Mouse (Mus musculus): ENCODE measurements around the gene Dab1. TPM values are rescaled to one million over a fixed set of nuclear protein-coding genes. Genes with fewer than 3 reads are reported as not detected.

Dab1 gene
- polyA plus RNA-seq, 1 experiment: not detected

DNA sequence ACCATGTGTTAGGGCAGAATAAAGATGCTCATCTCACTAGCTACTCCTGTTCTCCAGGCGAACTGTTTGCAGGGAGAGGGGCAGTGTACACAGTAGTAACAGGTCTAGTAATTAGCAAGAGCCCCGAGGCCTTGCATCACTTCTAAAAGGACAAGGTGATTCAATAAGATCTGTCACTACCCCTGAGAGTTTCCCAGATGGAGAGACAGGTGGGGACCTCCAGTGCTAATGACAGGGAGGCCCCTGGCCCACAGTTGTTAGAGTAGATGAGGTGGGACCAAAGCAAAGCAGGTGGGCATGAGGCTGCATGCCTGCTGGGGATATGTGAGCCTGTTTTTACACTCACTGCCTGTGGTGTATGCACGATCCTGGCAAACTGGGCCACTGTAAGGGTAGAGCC is 836.6 kb downstream of the Dab1 start:
- Histone ChIP-seq H3K27ac (ENCODE audit: insufficient read depth, low read length) (no peak overlapping the region), H3K4me3 (ENCODE audit: insufficient read depth, low read length) (no peak overlapping the region), H3K4me1 (ENCODE audit: control insufficient read depth, insufficient read depth, low read length) (no peaks in the 10 kb centered on the region)
- no peak for TF ChIP-seq POLR2A (IDR thresholded peaks at IDR 0.05; ENCODE audit: low read depth, low read length)
- no peak for TF ChIP-seq CTCF (IDR thresholded peaks at IDR 0.05; ENCODE audit: borderline replicate concordance, insufficient read depth, low read length)

DNA sequence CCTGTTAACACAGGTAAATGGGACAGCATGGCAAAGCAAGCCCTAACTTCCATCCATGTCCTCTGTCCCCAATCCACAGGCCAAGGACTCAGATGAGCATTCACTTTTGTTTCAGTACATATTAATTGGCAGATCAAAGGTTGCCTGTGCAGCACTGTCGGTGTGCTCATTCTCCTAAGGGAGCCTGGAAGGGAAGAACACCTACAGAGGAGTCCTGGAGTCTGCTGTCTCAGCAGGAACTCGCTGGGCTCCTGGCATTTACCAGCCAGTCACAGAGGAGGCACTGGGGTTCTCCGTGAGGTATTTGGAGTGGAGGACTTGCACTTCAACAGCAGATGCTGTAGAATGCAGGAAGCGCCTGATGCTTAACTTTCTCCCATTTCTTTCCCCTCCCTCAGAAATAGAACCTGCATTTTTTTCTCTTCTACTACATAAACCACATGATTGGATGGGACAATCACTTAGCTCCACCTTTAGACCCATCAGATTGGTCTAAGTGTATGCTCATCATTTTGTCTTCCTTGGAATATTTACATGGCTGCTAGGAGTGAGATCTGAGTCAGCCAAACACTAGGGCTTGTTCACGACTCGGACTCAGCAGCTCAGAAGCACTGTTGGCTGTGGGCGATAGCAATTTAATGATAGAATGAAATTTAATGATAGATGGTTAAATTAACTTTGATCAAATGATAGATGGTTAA is 837.2 kb downstream of the Dab1 start:
- Histone ChIP-seq H3K27ac (ENCODE audit: insufficient read depth, low read length) (no peak overlapping the region), H3K4me3 (ENCODE audit: insufficient read depth, low read length) (no peak overlapping the region), H3K4me1 (ENCODE audit: control insufficient read depth, insufficient read depth, low read length) (no peaks in the 10 kb centered on the region)
- no peak for TF ChIP-seq POLR2A (IDR thresholded peaks at IDR 0.05; ENCODE audit: low read depth, low read length)
- TF ChIP-seq CTCF (IDR thresholded peaks at IDR 0.05; ENCODE audit: borderline replicate concordance, insufficient read depth, low read length): no peak

DNA sequence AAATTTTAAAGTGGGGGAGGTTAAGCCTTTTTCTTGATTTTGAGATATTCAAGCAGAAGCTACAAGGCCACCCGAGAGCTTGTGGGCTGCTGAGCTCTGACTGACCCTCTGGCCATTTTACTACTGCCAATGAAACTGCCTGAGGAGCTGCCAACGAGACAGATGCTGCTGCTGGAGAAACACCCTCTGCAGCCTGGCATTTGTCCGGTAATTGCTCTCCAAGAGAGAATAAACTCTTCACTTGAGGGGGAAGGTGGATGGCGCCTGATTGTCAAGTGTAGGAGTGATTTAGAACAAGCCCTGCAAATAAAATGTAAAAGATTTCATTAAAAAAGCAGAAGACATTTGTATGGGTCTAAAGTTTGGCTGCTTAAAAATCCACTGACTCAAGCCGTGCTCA is 839.6 kb downstream of the Dab1 start:
- Histone ChIP-seq H3K4me3 (ENCODE audit: insufficient read depth, low read length) (no peak overlapping the region), H3K27ac (ENCODE audit: insufficient read depth, low read length) (no peak overlapping the region), H3K4me1 (ENCODE audit: control insufficient read depth, insufficient read depth, low read length) (no peaks in the 10 kb centered on the region)
- TF ChIP-seq CTCF (IDR thresholded peaks at IDR 0.05; ENCODE audit: borderline replicate concordance, insufficient read depth, low read length): no peak
- no peak for TF ChIP-seq POLR2A (IDR thresholded peaks at IDR 0.05; ENCODE audit: low read depth, low read length)

DNA sequence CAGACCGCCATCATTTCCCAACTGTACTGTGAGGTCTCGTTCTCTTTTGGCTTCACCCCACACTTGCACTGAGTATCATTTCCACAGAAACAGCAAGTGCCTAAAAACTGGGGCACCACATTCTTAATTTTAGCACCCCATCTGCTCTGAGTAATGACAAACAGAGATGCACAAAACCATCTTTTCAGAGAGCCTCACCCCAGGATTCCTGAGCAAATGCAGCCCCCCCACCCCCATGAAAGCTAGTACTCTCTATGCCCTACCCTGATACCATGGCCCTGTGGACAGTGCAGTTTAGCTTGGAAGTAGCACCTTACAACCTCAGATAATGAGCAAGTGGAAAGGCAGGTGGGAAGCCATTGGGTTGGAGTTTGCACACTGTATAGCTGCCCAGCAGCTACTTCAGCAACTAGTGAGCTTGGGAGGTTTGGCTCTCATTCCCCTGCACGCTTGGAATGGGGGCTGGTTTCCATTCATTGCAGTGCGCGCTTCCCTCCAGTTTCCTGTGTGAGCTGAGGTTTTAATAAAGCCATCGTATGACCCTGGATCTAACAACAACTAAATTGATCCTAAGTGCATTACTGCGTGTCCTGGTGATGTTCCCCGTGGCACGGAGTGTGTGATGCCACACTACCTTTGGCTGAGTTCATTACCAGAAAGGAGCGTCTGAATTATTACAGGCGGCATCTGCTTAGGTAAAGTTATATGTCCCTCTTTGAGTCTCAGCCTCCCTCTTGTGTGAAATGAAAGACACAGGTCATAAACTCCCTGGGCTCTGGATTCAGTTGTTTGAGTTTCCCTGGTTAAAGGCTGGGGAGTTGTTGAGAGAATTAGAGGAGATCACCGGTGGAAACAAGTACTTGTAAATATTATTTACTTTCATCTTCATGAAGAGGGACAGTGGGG is 842.2 kb downstream of the Dab1 start:
- Histone ChIP-seq H3K4me1 (ENCODE audit: control insufficient read depth, insufficient read depth, low read length) (no peaks in the 10 kb centered on the region), H3K4me3 (ENCODE audit: insufficient read depth, low read length) (no peak overlapping the region), H3K27ac (ENCODE audit: insufficient read depth, low read length) (no peak overlapping the region)
- TF ChIP-seq CTCF (IDR thresholded peaks at IDR 0.05; ENCODE audit: borderline replicate concordance, insufficient read depth, low read length) (no peak), POLR2A (IDR thresholded peaks at IDR 0.05; ENCODE audit: low read depth, low read length) (no peak)

DNA sequence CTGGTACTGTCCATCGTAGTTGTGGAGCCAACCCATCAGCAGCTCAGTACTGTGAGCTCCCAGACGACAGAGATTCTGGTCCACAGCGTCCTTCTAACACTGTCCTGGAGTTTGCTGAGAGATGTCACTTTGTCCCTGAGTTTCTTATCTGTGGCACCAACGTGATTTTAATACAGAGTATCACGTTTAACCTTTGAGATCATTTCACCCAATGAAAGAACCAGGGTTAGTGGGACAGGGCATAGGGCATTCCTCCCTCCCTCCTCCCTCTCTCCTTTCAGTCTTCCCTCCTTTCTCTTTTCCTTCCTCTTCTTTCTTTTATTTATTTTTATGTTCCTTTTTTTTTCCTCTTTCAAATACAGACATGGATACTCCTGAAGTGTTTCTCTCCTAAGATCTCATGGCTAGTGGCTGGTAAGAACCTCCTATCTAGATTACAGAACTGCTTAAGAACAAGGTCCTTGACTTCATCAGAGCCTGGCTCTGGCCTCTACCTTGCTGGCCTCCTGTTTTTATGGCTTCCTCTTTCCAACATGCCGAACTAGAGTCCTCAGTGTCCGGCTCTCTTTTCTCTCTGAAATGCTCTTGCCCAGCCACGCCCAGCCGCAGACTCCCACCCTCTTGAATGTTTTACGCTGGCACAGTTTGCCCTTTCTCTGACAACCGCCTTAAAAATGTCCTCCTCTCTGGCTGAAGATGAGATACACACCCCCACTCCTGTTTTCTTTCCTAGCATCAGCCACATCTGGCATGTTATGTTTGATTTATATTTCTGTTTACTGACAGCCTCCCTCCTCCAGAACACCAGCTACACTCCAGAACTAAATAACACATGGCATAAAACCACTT is 844.0 kb downstream of the Dab1 start:
- no peak overlapping the region for H3K27ac ChIP-seq (ENCODE audit: insufficient read depth, low read length)
- H3K4me1 ChIP-seq (ENCODE audit: control insufficient read depth, insufficient read depth, low read length): no peaks in the 10 kb centered on the region
- H3K4me3 ChIP-seq (ENCODE audit: insufficient read depth, low read length): no peak overlapping the region
- TF ChIP-seq POLR2A (IDR thresholded peaks at IDR 0.05; ENCODE audit: low read depth, low read length) (no peak), CTCF (IDR thresholded peaks at IDR 0.05; ENCODE audit: borderline replicate concordance, insufficient read depth, low read length) (no peak)

DNA sequence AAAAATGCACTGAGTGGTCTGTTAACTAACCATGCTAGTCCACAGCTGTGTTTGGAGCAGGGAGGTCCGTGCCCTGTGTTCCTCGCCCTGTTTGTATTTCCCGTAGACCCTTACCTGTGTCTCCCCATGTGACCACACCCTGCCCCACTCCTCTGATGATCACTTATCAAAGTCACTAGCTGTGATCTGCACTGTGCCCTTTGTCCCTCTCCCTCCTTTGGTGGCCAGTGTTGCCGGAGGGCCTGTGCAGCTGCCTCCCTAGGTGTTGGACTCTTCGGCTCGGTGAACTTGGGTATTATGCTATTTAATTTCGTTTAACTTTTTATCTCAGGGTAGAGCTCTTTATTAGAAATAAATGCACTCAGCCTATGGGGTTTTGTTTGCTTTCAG is 844.6 kb downstream of the Dab1 start:
- no peak for TF ChIP-seq CTCF (IDR thresholded peaks at IDR 0.05; ENCODE audit: borderline replicate concordance, insufficient read depth, low read length)
- no peak overlapping the region for H3K27ac ChIP-seq (ENCODE audit: insufficient read depth, low read length)

DNA sequence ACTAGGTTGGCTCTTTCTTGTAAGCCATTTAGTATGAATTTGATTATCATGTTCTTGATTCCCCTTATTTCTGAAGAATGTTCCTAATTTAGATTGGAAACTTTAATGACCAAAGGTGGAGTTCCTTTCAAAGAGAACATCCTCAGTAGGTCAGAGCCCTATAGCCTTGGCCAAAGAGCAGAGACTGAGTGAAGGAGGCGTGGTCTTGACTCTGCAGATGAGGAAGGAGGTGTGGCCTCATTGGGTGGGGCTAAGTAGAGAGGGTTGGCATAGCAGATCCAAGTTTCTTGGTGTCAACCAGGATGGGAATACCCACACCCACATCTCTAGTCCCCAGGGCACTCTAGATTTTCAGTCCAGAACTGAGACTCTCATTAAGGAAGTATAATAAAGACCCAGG is 846.4 kb downstream of the Dab1 start:
- TF ChIP-seq CTCF (IDR thresholded peaks at IDR 0.05; ENCODE audit: borderline replicate concordance, insufficient read depth, low read length) (no peak), POLR2A (IDR thresholded peaks at IDR 0.05; ENCODE audit: low read depth, low read length) (no peak)
- H3K27ac ChIP-seq (ENCODE audit: insufficient read depth, low read length): no peak overlapping the region
- H3K4me1 ChIP-seq (ENCODE audit: control insufficient read depth, insufficient read depth, low read length): no peaks in the 10 kb centered on the region
- no peak overlapping the region for H3K4me3 ChIP-seq (ENCODE audit: insufficient read depth, low read length)

More for the DNA sequence above, 844.6 kb downstream of the Dab1 start:
- H3K4me1 ChIP-seq (ENCODE audit: control insufficient read depth, insufficient read depth, low read length): no peaks in the 10 kb centered on the region
- no peak overlapping the region for H3K4me3 ChIP-seq (ENCODE audit: insufficient read depth, low read length)

DNA sequence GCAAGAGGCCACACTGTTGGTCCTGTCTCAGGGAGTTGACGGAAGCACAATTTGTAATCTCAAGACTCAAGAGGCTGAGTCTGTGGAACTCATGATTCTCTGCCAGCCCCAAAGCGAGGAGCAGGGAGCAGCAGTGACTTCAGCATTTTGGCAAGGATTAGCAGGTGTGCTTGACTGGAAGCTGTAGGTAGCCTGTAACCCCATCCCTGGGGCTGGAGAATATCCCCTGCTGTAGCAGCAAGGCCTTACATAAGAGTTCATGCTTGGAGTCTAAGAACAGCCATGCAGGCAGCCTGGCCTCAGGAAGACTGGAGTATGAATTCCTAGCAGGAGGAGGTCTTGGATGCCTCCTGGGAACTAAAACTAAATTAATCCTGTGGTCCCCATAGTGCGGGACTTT is 849.5 kb downstream of the Dab1 start:
- Histone ChIP-seq H3K27ac (ENCODE audit: insufficient read depth, low read length) (no peak overlapping the region), H3K4me1 (ENCODE audit: control insufficient read depth, insufficient read depth, low read length) (no peaks in the 10 kb centered on the region)
- TF ChIP-seq POLR2A (IDR thresholded peaks at IDR 0.05; ENCODE audit: low read depth, low read length): no peak

DNA sequence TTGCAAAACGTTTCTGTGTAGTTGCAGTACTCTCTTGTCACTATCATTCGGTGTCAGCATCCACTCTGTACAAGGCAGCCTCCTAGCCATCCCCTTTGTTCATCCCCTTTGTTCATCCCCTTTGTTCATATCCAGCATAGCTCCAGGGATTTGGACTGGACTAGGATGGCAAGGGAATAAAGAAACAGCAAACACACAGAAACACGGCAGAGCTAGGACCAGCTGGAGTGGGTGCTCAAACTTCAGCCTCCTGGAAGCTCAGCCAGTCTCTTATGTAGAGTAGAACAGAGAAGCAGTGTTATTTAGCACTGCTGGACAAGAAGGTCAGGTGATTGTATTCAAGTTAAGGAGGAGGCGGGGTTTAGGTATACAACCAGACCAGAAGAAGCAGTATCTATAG is 853.8 kb downstream of the Dab1 start:
- TF ChIP-seq POLR2A (IDR thresholded peaks at IDR 0.05; ENCODE audit: low read depth, low read length) (no peak), CTCF (IDR thresholded peaks at IDR 0.05; ENCODE audit: borderline replicate concordance, insufficient read depth, low read length) (no peak)
- no peak overlapping the region for H3K27ac ChIP-seq (ENCODE audit: insufficient read depth, low read length)

More for the DNA sequence above, 849.5 kb downstream of the Dab1 start:
- H3K4me3 ChIP-seq (ENCODE audit: insufficient read depth, low read length): no peak overlapping the region

More for the DNA sequence above, 853.8 kb downstream of the Dab1 start:
- Histone ChIP-seq H3K4me3 (ENCODE audit: insufficient read depth, low read length) (no peak overlapping the region), H3K4me1 (ENCODE audit: control insufficient read depth, insufficient read depth, low read length) (no peaks in the 10 kb centered on the region)

Measured in embryonic fibroblast, embryonic 13.5 days (primary cell).